Mouse (Mus musculus): Measurements from ENCODE around the gene Krt25. TPM values are rescaled to one million over a fixed set of nuclear protein-coding genes. Genes with fewer than 3 reads are reported as not detected.

Krt25 gene
- polyA plus RNA-seq, 1 experiment from 2014 or later = not detected

DNA sequence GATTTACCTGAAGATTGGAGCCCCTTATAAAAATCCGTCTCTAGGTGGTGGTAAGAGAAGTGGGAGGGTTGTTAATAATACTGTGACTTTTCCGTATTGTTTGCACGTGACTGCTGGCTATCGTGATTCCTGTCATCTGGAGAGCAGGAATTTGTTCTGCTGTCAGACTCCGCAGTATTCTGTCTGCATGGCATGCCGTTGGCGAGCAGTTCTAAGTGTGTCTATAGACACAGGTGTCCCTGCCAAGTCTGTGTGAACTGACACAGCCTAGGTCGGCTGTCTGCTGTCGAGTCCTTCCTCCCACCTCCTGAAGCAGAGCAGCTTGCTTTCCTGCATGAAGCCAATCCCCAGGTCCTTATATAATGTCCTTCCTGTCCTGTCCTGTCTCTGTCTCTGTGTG is 3.6 kb downstream of the Krt25 start:
- no peaks in the 10 kb centered on the region for H3K36me3 ChIP-seq
- WGBS = 64% methylated on average over 9 of the region's 9 CpGs
- H3K9ac ChIP-seq = no peak overlapping the region
- no peak for ATAC-seq (replicated peaks; ENCODE audit: low FRiP score)
- H3K27ac ChIP-seq = no peak overlapping the region
- no peak overlapping the region for H3K4me2 ChIP-seq
- H3K4me1 ChIP-seq = no peaks in the 10 kb centered on the region
- H3K9me3 ChIP-seq (replicated peaks) = no peaks in the 10 kb centered on the region
- no peak overlapping the region for H3K4me3 ChIP-seq (replicated peaks)
- no peaks in the 10 kb centered on the region; the same call in 1 of the 2 replicates for H3K27me3 ChIP-seq

DNA sequence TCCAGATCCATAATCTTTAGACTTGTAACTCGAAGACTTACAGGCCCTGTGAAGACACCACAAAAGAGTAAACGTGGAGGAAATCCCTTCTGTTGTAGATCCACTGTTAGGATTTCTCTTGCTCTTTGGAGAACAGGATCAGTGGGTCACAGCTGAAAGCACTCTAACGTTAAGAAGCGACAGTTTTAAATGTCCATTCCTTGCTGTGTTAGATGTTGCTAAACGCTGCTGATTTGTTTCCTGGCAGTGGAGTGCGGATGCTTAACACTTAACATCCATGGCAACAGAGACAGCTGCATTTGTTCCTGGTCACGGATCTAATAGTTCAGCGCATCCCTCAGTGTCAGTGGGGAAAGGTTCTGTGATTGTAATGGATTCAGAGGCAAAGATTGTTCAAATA is 6.2 kb downstream of the Krt25 start:
- Histone ChIP-seq H3K4me2 (no peak overlapping the region), H3K27ac (no peak overlapping the region), H3K27me3 (no peaks in the 10 kb centered on the region; the same call in 1 of the 2 replicates), H3K4me3 (replicated peaks) (no peak overlapping the region), H3K9ac (no peak overlapping the region), H3K9me3 (replicated peaks) (no peaks in the 10 kb centered on the region), H3K36me3 (no peaks in the 10 kb centered on the region), H3K4me1 (no peaks in the 10 kb centered on the region)
- WGBS = 43% methylated on average over 8 of the region's 8 CpGs
- no peak for ATAC-seq (replicated peaks; ENCODE audit: low FRiP score)

DNA sequence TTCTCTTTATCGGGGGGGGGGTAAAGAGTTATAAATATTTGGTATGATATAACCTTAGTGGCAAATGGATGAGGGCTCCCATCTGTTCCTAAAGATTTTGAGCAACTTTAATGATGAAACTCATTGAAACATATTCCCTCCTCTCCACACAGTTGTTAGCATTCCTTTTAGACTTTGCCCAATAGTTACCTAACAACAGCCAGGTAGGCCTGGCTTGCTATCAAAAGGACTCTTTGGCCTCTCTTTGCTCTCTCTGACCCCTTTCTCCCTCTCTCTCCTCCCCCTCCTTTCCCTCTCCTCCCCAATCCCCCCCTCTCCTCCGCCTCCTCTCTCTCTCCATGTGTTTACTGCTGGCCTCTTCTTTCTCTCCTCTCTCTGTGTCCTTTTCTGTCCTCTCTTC is 8.2 kb downstream of the Krt25 start:
- Histone ChIP-seq H3K27me3 (no peaks in the 10 kb centered on the region; the same call in 1 of the 2 replicates), H3K4me2 (no peak overlapping the region), H3K9ac (no peak overlapping the region), H3K4me1 (no peaks in the 10 kb centered on the region), H3K4me3 (replicated peaks) (no peak overlapping the region), H3K9me3 (replicated peaks) (no peaks in the 10 kb centered on the region), H3K27ac (no peak overlapping the region), H3K36me3 (no peaks in the 10 kb centered on the region)
- WGBS = 85% methylated on average over 2 of the region's 2 CpGs
- no peak for ATAC-seq (replicated peaks; ENCODE audit: low FRiP score)

DNA sequence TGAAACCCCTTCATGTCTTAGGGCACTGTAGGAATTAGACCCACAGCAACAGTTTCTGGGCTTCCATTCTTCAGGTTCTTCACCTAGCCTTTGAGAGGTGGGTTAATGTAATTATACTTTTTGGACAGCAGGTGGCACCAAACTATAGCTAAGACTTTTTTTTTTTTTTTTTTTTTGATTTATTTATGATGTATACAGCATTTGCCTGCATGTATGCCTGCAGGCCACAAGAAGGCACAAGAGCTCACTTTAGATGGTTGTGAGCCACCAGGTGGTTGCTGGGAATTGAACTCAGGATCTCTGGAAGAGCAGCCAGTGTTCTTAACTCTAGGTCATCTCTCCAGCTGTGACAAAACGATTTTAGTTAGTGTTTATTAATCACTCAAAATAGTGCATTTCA is 11.9 kb downstream of the Krt25 start:
- no peak overlapping the region for H3K4me2 ChIP-seq
- WGBS = 82% methylated on average over 1 of the region's 1 CpGs
- no peak overlapping the region for H3K4me3 ChIP-seq (replicated peaks)
- no peaks in the 10 kb centered on the region for H3K4me1 ChIP-seq
- ATAC-seq (replicated peaks; ENCODE audit: low FRiP score) = no peak
- no peaks in the 10 kb centered on the region for H3K36me3 ChIP-seq
- H3K27me3 ChIP-seq = no peaks in the 10 kb centered on the region
- no peaks in the 10 kb centered on the region for H3K9me3 ChIP-seq (replicated peaks)
- H3K9ac ChIP-seq = no peak overlapping the region
- H3K27ac ChIP-seq = no peak overlapping the region

DNA sequence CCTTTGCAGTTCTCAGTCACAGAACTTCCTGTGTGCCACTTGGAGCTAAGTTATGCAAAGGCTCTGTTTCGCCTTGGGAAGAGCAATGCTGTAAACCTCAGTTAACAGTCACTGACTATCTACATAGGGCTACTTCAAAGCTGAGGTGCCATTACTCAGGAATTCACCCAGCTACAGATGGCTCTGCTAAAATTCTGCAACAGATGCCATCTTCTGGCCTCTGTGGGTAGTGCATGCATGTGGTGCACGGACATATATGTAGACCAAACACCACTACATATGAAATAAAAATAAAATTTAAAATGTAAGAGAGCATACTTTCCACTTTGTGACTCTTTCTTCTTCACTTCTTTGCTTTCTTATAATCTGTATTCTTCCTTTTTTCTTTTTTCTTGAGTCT is 15.2 kb downstream of the Krt25 start:
- H3K9ac ChIP-seq = no peak overlapping the region
- no peaks in the 10 kb centered on the region for H3K27me3 ChIP-seq
- no peak for ATAC-seq (replicated peaks; ENCODE audit: low FRiP score)
- no peaks in the 10 kb centered on the region for H3K9me3 ChIP-seq (replicated peaks)
- no peak overlapping the region for H3K27ac ChIP-seq
- no peak overlapping the region for H3K4me3 ChIP-seq (replicated peaks)
- 26% methylated on average over 2 of the region's 2 CpGs for WGBS
- no peaks in the 10 kb centered on the region for H3K36me3 ChIP-seq
- H3K4me1 ChIP-seq = no peaks in the 10 kb centered on the region
- H3K4me2 ChIP-seq = no peak overlapping the region

DNA sequence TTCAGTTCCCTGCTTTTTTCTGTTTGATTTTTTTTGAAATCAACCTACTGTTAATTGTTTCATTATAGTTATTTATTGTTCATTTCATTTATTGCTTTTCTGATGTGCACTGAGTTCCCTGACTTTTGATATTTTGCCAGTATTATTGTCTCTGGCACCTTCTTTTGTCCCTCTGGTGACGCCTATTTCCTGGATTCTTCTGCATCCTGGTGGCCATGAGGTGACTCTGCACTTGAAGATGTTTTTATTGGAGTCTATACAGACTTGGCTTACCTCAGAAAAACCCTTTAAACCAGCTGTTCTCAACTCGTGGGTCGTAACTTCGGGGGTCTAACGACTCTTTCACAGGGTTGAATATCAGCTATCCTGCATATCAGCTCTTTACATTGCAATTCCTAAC is 27.7 kb downstream of the Krt25 start:
- Histone ChIP-seq H3K4me3 (replicated peaks) (no peak overlapping the region), H3K27ac (no peak overlapping the region), H3K36me3 (no peaks in the 10 kb centered on the region), H3K4me1 (no peaks in the 10 kb centered on the region), H3K27me3 (no peaks in the 10 kb centered on the region), H3K4me2 (no peak overlapping the region), H3K9ac (no peak overlapping the region), H3K9me3 (replicated peaks) (no peaks in the 10 kb centered on the region)
- WGBS = 35% methylated on average over 5 of the region's 5 CpGs
- no peak for ATAC-seq (replicated peaks; ENCODE audit: low FRiP score)

DNA sequence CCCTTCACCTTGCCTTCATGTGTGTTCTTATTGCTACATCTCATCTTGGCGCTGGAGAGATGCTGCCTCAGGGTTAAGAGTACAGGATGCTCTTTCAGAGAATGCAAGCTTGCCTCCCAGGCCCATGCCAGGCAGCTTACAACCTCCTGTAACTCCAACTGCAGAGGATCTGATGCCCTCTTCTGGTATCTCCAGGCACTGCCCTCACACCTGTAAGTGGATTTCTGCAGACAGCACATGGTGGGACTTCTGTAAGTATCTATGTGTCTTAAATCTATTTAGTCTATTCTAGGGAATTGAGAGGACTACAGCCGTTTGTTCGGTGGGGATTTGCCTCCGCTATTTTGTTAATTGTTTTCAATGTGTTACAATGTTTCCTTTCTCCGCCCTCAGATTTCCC is 29.9 kb downstream of the Krt25 start:
- 59% methylated on average over 5 of the region's 5 CpGs for WGBS
- Histone ChIP-seq H3K9ac (no peak overlapping the region), H3K9me3 (replicated peaks) (no peaks in the 10 kb centered on the region), H3K36me3 (no peaks in the 10 kb centered on the region), H3K4me3 (replicated peaks) (no peak overlapping the region), H3K4me1 (no peaks in the 10 kb centered on the region), H3K4me2 (no peak overlapping the region), H3K27me3 (no peaks in the 10 kb centered on the region), H3K27ac (no peak overlapping the region)
- ATAC-seq (replicated peaks; ENCODE audit: low FRiP score) = no peak

DNA sequence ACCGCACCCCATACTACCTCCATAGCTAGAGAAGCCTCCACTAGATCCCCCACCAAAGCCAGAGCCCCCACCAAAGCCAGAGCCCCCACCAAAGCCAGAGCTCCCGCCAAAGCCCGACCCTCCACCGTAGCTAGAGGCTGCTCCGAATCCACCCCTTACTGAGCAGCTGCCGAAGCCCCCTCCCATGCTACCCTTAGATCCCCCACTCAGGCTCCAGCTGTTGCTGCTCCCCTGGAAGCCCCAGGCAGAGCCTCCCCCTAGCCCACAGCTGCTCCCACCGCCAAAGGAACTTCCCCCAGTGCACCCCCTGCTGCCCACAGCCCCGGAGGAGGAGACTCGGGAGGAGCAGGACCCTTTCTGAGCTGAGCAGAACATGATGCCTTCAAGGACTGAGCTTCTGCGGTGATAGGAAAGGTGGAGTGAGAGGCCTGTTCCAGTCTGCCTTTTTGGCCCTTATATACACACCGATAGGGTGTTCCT is 37.9 kb downstream of the Krt25 start, which contains the start of gene Krt24:
Gene Krt24, minus strand, starts transcription at position 430 of the 480 bp plus-strand sequence.
- no peak within 1 kb of the TSS for H3K27ac ChIP-seq
- H3K9ac ChIP-seq = no peak within 1 kb of the TSS
- H3K9me3 ChIP-seq (replicated peaks) = no peaks in the 10 kb centered on the region
- ATAC-seq (replicated peaks; ENCODE audit: low FRiP score) = no peak
- no peak within 1 kb of the TSS for H3K4me2 ChIP-seq
- H3K4me3 ChIP-seq (replicated peaks) = no peak within 1 kb of the TSS
- WGBS = 45% methylated on average over 11 of the region's 11 CpGs
- H3K36me3 ChIP-seq = no peaks in the 10 kb centered on the region
- no peaks in the 10 kb centered on the region for H3K27me3 ChIP-seq
- no peaks in the 10 kb centered on the region for H3K4me1 ChIP-seq

DNA sequence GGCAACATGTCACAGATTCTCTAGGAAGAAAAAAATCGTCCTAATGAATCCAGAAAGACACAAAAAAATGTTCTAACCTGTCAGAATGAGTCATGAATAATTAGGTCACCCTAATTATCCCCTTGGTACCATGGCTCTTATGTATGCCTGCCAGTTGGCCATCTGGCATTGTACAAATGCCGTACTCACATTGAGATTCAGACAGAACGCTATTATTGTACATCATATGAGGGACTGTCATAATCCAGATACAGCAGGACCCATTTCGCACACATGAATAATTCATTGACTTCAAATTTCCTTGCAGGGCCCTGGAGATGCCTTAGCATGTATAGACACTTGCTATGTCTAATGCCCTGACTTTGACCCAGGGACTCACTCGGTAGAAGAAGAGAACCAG is 38.7 kb downstream of the Krt25 start:
- H3K36me3 ChIP-seq = no peaks in the 10 kb centered on the region
- no peaks in the 10 kb centered on the region for H3K27me3 ChIP-seq
- H3K9me3 ChIP-seq (replicated peaks) = no peaks in the 10 kb centered on the region
- no peak overlapping the region for H3K9ac ChIP-seq
- no peak overlapping the region for H3K4me3 ChIP-seq (replicated peaks)
- H3K4me1 ChIP-seq = no peaks in the 10 kb centered on the region
- no peak overlapping the region for H3K4me2 ChIP-seq
- WGBS = 82% methylated on average over 5 of the region's 5 CpGs
- H3K27ac ChIP-seq = no peak overlapping the region
- no peak for ATAC-seq (replicated peaks; ENCODE audit: low FRiP score)

DNA sequence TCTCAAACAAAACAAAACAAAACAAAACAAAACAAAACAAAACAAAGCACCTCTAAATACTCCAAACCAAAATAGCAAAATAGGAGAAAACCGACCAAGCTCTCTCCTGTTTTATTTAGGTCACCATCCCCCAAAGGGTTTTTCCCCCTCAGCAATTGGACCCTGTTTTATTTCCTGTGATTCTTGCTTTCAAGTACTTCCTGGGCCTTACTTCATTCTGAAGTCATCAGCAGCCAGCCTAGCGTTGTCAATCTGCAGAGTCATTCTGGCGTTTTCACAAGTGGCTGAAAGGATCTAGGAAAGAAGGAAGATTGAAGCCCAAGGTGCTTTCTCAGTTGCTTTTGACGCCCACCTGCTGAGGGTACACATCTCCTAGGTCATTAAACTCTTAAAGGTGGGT is 39.4 kb downstream of the Krt25 start:
- Histone ChIP-seq H3K4me1 (no peaks in the 10 kb centered on the region), H3K9ac (no peak overlapping the region), H3K4me3 (replicated peaks) (no peak overlapping the region), H3K4me2 (no peak overlapping the region), H3K9me3 (replicated peaks) (no peaks in the 10 kb centered on the region), H3K27me3 (no peaks in the 10 kb centered on the region), H3K36me3 (no peaks in the 10 kb centered on the region), H3K27ac (no peak overlapping the region)
- 37% methylated on average over 4 of the region's 4 CpGs for WGBS
- no peak for ATAC-seq (replicated peaks; ENCODE audit: low FRiP score)

DNA sequence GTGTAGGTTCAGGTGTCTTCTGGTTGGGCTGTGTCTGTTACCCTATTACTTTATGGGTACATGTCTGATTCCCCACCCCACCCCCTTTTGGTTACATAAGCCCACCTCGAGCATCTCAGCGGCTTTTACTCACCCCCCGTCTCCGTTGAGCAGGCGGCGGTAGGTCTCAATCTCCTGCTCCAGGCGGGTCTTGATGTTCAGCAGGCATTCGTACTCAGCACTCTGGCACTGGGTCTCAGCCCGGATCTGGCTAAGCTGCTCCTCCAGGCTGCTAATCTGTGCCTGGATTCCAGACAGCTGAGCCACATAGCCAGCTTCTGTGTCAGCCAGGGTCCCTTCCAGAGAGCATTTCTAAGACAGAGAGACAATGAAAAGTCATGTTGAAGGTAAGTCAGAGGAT is 41.6 kb downstream of the Krt25 start:
- Histone ChIP-seq H3K4me2 (no peak overlapping the region), H3K9me3 (replicated peaks) (no peaks in the 10 kb centered on the region), H3K4me3 (replicated peaks) (no peak overlapping the region), H3K36me3 (no peaks in the 10 kb centered on the region), H3K9ac (no peak overlapping the region), H3K27ac (no peak overlapping the region), H3K4me1 (no peaks in the 10 kb centered on the region), H3K27me3 (no peaks in the 10 kb centered on the region)
- no peak for ATAC-seq (replicated peaks; ENCODE audit: low FRiP score)
- 78% methylated on average over 9 of the region's 9 CpGs for WGBS

DNA sequence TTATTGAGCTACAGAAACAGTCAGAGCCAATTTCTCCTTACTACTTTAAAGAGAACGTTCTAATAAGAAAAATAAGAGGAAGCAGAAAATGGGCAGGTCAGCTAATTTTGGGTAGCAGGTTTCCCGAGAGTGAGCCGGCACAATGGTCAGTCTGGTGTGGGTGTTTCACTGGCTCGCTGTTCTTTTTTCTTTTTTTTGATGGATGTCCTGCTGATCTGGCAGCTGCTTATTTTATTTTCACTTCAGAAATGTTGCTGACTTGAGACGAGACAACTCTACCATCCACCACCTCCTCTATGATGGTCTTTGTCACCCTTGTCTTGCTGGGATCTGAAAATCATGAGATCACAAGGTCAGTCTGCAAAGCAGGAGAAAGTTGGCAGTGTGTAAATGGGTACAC is 42.8 kb downstream of the Krt25 start:
- no peak for ATAC-seq (replicated peaks; ENCODE audit: low FRiP score)
- Histone ChIP-seq H3K27me3 (no peaks in the 10 kb centered on the region), H3K9ac (no peak overlapping the region), H3K4me2 (no peak overlapping the region), H3K4me1 (no peaks in the 10 kb centered on the region), H3K27ac (no peak overlapping the region), H3K4me3 (replicated peaks) (no peak overlapping the region), H3K36me3 (no peaks in the 10 kb centered on the region), H3K9me3 (replicated peaks) (no peaks in the 10 kb centered on the region)
- WGBS = 72% methylated on average over 5 of the region's 5 CpGs

DNA sequence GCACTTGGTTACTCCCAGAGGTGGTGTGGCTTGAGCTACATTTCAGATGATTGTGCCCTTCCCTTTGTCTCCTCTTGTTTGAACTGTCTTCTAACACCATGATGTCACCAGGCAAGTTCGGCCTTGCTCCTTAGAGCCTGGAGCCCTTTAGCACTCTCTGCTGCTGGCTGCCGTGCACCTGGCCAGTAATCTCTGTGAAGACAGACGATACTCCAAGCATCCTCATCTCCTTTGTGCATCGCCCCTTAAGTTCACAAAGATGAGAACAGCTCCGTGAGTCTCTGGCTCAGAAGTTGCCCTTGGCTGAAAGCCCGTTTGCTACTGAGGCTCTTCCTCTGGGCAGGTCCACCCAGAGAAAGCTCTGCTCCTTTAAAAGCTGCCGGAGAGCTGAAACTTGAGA is 46.0 kb downstream of the Krt25 start:
- Histone ChIP-seq H3K4me3 (replicated peaks) (no peak overlapping the region), H3K9ac (no peak overlapping the region), H3K4me2 (no peak overlapping the region), H3K9me3 (replicated peaks) (no peaks in the 10 kb centered on the region), H3K4me1 (no peaks in the 10 kb centered on the region), H3K27me3 (no peaks in the 10 kb centered on the region), H3K36me3 (no peaks in the 10 kb centered on the region), H3K27ac (no peak overlapping the region)
- no peak for ATAC-seq (replicated peaks; ENCODE audit: low FRiP score)
- WGBS = 39% methylated on average over 7 of the region's 7 CpGs
